Mouse (Mus musculus) E14TG2a.4 (cell line): ENCODE data around the gene Sergef.

Experiments
- CTCF ChIP-seq: conservative IDR thresholded peaks from 2 replicates; pipeline ENCODE4 v1.5.1; 2014; ENCODE audit warnings: low read length
- NANOG ChIP-seq: IDR thresholded peaks from 2 replicates; pipeline ENCODE4 v1.6.1; 2014; ENCODE audit warnings: borderline replicate concordance, low read length, mixed read lengths
- POU5F1 ChIP-seq: IDR thresholded peaks from 2 replicates; pipeline ENCODE4 v1.6.1; 2014; ENCODE audit warnings: low read length, borderline replicate concordance

DNA sequence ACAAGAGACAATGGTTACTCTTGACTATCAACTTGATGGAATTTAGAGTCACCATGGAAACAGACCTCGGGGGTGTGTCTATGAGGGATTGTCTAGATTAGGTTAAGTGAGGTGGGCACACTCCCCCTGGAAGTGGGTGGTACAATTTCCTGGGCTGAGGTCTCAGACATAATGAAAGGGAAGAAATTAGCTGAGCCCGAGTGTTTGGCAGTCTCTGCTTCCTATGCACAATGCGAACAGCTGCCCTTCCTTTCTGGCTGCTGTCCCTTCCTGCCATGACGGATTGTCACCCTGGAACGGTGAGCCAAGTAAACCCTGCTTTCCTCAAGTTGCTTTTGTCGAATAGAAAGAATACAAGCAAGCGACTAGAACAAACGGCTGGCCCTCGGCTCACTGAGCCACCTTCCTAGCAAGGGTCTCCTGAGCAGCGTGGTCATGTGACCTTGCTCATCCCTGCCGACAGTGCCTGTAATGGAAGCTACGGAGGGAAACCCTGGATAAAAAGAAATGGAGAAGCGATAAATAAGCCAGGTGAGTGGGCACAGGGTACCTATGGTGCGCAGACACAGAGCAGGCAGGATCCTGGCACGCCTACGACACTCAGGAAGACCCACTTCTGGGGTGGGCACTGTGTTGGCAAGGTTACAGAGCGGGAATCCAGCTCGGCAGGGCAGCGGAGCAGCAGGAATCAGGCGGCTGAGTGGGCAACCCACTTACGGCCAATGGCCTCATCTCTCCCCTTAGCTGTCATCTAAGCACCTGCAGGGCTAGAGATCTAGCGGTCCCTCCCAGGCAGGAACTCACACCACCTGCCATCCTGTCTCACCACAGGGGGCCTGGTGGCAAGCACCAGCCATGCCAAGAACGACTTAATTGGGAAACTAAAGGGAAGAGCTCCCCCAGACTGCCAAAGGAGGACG lies 130.0 kb downstream of the Sergef start:
- TF ChIP-seq CTCF (no peak), POU5F1 (no peak), NANOG (no peak)
